Mouse (Mus musculus) stomach, embryonic 16.5 days (tissue): ENCODE data around the gene Fam198b. TPM values are rescaled to one million over a fixed set of nuclear protein-coding genes. Genes with fewer than 3 reads are reported as not detected.

Experiments used
- ATAC-seq: fragments of 200-750 bp; cut with Nextera tagmentation; 2 replicates; pipeline ENCODE4 v1.8.0; 2017; ENCODE audit warnings: moderate number of reproducible peaks, moderate TSS enrichment; ENCODE audit not compliant: insufficient read depth, low FRiP score
- H3K27ac ChIP-seq: fragments of 300-500 bp; sonication (generic); 2 replicates; pipeline ENCODE4 v1.5.1; 2014; ENCODE audit warnings: low read length
- H3K27me3 ChIP-seq: fragments of 300-500 bp; sonication (generic); 2 replicates; pipeline ENCODE4 v1.6.1; 2014; ENCODE audit warnings: low read length, control low read depth, mixed read lengths; ENCODE audit not compliant: control insufficient read depth, insufficient read depth
- H3K36me3 ChIP-seq: fragments of 300-500 bp; sonication (generic); 2 replicates; pipeline ENCODE4 v1.6.1; 2014; ENCODE audit warnings: low read length; ENCODE audit not compliant: control insufficient read depth, insufficient read depth
- H3K4me1 ChIP-seq: fragments of 300-500 bp; sonication (generic); 2 replicates; pipeline ENCODE4 v1.6.1; 2014; ENCODE audit warnings: low read length, control low read depth, mixed read lengths; ENCODE audit not compliant: control insufficient read depth, insufficient read depth
- H3K4me2 ChIP-seq: fragments of 300-500 bp; sonication (generic); 2 replicates; pipeline ENCODE4 v1.6.1; 2014; ENCODE audit warnings: low read depth, low read length, mixed read lengths
- H3K4me3 ChIP-seq: fragments of 300-500 bp; sonication (generic); replicated peaks from 2 replicates; pipeline ENCODE4 v1.5.1; 2014; ENCODE audit warnings: mild to moderate bottlenecking, low read length
- H3K9ac ChIP-seq: fragments of 300-500 bp; sonication (generic); 2 replicates; pipeline ENCODE4 v1.6.1; 2014; ENCODE audit warnings: low read length
- H3K9me3 ChIP-seq: fragments of 300-500 bp; sonication (generic); replicated peaks from 2 replicates; pipeline ENCODE4 v1.6.1; 2016; ENCODE audit warnings: low read length, control low read depth; ENCODE audit not compliant: control insufficient read depth
- WGBS: fragments of 180-500 bp; shearing (Covaris S2); extraction: QIAGEN DNeasy Blood & Tissue Kit; methylation state at CpG from one replicate; pipeline ENCODE4 v1.1.7; 2014; 5-methylcytosine and 5-hydroxymethylcytosine counted together
- polyA plus RNA-seq: library from polyadenylated mRNA; unstranded; fragments of >200 nt; fragmentation: Nextera tagmentation; extraction: Ambion mirVana; gene quantifications from 2 replicates; pipeline ENCODE4 v1.2.1, GENCODE M21; 2015

Fam198b gene
- polyA plus RNA-seq, 1 experiment from 2014 or later, result 19.5 TPM

- no peak overlapping the region for H3K27ac ChIP-seq
- H3K4me2 ChIP-seq, result no peak overlapping the region
- no peak overlapping the region for H3K9ac ChIP-seq
These were observed 41.8 kb downstream of the Fam198b start for GRCm38 (mm10) chr3:79925950-79926697.

DNA sequence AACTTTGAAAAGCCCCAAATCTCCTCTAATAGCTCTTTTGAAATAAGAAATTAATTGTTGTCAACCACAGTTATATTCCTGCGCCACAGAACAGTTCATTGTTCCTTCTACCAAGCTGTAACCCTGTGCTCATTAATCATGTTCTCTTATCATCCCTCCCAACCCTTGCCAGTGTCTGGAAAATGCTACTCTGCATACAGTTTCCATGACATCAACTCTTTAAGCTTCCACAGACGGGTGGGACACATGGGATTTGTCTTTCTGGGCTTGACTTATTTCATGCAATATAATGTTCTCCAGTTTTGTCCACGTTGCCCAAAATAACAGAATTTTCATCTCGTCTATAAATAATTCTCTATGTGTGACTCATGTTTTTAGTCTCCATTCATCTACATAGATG is 42.7 kb downstream of the Fam198b start:
- Histone ChIP-seq H3K36me3 (no peaks in the 10 kb centered on the region), H3K9ac (no peak overlapping the region), H3K9me3 (no peaks in the 10 kb centered on the region), H3K4me1 (no peaks in the 10 kb centered on the region; the same call in 1 of the 2 replicates), H3K27ac (no peak overlapping the region), H3K4me2 (no peak overlapping the region), H3K27me3 (no peaks in the 10 kb centered on the region), H3K4me3 (no peak overlapping the region)
- whole genome bisulfite sequencing, result 42% methylated on average over 4 of the region's 4 CpGs
- ATAC-seq, result peak; percentile 44; the same call in 1 of the 2 replicates

More at GRCm38 (mm10) chr3:79925950-79926697, 41.8 kb downstream of the Fam198b start:
- ATAC-seq, result no peak
- H3K27me3 ChIP-seq, result no peaks in the 10 kb centered on the region
- H3K9me3 ChIP-seq, result no peaks in the 10 kb centered on the region
- no peaks in the 10 kb centered on the region; the same call in 1 of the 2 replicates for H3K4me1 ChIP-seq
- no peaks in the 10 kb centered on the region for H3K36me3 ChIP-seq
- H3K4me3 ChIP-seq, result no peak overlapping the region
- WGBS, result 69% methylated on average over 5 of the region's 5 CpGs

DNA sequence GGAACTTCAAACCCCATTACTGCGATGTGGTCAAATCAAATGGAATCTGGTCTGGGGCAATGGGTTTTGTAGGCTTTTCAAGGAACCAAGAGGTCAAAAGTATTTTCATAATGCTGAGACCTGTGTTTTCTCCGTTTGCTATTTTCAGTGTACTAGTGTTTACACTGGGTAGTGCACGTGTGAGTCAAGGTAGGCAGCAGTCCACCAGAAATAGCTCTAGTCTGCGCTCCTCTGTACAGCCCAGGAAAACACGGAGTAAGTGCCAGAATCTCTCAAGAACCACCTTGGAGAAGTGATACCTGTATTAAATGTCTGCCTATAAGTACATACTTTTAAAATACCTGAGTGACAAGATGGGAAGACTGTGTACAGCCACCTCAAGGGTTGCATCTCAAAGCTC is 44.1 kb downstream of the Fam198b start:
- no peaks in the 10 kb centered on the region for H3K9me3 ChIP-seq
- no peak overlapping the region for H3K4me2 ChIP-seq
- no peaks in the 10 kb centered on the region for H3K27me3 ChIP-seq
- H3K27ac ChIP-seq, result no peak overlapping the region
- H3K9ac ChIP-seq, result no peak overlapping the region
- H3K4me3 ChIP-seq, result no peak overlapping the region
- WGBS, result 69% methylated on average over 5 of the region's 5 CpGs
- ATAC-seq, result no peak
- no peaks in the 10 kb centered on the region; the same call in 1 of the 2 replicates for H3K4me1 ChIP-seq
- no peaks in the 10 kb centered on the region for H3K36me3 ChIP-seq

GRCm38 (mm10) chr3:79930141-79930744 is 45.9 kb downstream of the Fam198b start:
- Histone ChIP-seq H3K9ac (no peak overlapping the region), H3K9me3 (no peaks in the 10 kb centered on the region), H3K27ac (no peak overlapping the region), H3K4me1 (no peaks in the 10 kb centered on the region; the same call in 1 of the 2 replicates), H3K36me3 (no peaks in the 10 kb centered on the region), H3K4me2 (no peak overlapping the region), H3K4me3 (no peak overlapping the region), H3K27me3 (no peaks in the 10 kb centered on the region)
- no peak for ATAC-seq
- 50% methylated on average over 7 of the region's 7 CpGs for WGBS

DNA sequence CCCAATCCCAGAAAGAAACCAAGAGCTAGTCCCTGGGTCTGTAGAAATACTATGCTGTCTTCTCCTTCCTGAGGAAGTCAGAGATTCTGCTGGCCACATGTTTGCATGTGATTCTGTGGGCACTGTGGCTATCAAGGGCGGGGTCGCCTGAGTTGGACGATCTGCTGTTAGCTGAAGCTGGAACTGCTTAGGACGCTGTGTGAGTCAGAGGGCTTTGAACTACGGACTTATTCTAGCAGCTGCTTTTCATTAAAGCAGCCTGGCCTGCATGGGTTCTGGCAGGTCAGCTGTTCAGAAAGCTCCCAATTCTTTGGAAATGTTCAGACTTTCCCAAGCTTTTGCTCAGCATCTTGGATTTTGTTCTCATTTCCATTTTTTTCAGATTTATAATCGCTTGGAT is 51.9 kb downstream of the Fam198b start:
- Histone ChIP-seq H3K36me3 (no peaks in the 10 kb centered on the region), H3K9ac (no peak overlapping the region), H3K9me3 (no peaks in the 10 kb centered on the region), H3K27ac (peak overlapping the region; percentile 71), H3K4me2 (no peak overlapping the region), H3K27me3 (no peaks in the 10 kb centered on the region), H3K4me3 (no peak overlapping the region), H3K4me1 (no peaks in the 10 kb centered on the region)
- WGBS, result 50% methylated on average over 6 of the region's 6 CpGs
- peak; percentile 75 for ATAC-seq

GRCm38 (mm10) chr3:79936730-79937447 is 52.6 kb downstream of the Fam198b start:
- no peaks in the 10 kb centered on the region for H3K36me3 ChIP-seq
- no peak for ATAC-seq
- H3K4me2 ChIP-seq, result no peak overlapping the region
- no peaks in the 10 kb centered on the region for H3K4me1 ChIP-seq
- H3K9ac ChIP-seq, result no peak overlapping the region
- H3K27ac ChIP-seq, result peak overlapping the region; percentile 71
- no peaks in the 10 kb centered on the region for H3K9me3 ChIP-seq
- H3K27me3 ChIP-seq, result no peaks in the 10 kb centered on the region
- no peak overlapping the region for H3K4me3 ChIP-seq
- 81% methylated on average over 3 of the region's 3 CpGs for WGBS

GRCm38 (mm10) chr3:79947736-79948135 is 63.4 kb downstream of the Fam198b start:
- peaks cover 2% of the 10 kb centered on the region; the same call in 1 of the 2 replicates for H3K4me1 ChIP-seq
- H3K4me2 ChIP-seq, result no peak overlapping the region
- H3K27ac ChIP-seq, result no peak overlapping the region
- 31% methylated on average over 1 of the region's 1 CpGs for WGBS
- no peak overlapping the region for H3K4me3 ChIP-seq
- H3K9ac ChIP-seq, result no peak overlapping the region
- peak; percentile 47; the same call in 1 of the 2 replicates for ATAC-seq
- H3K36me3 ChIP-seq, result no peaks in the 10 kb centered on the region
- no peaks in the 10 kb centered on the region for H3K9me3 ChIP-seq
- H3K27me3 ChIP-seq, result no peaks in the 10 kb centered on the region

GRCm38 (mm10) chr3:79948151-79948550 is 63.8 kb downstream of the Fam198b start:
- H3K9ac ChIP-seq, result no peak overlapping the region
- H3K27me3 ChIP-seq, result no peaks in the 10 kb centered on the region
- peak overlapping the region; percentile 81; the same call in 1 of the 2 replicates for H3K27ac ChIP-seq
- 47% methylated on average over 2 of the region's 2 CpGs for WGBS
- H3K4me2 ChIP-seq, result no peak overlapping the region
- no peaks in the 10 kb centered on the region for H3K36me3 ChIP-seq
- H3K4me3 ChIP-seq, result no peak overlapping the region
- ATAC-seq, result no peak
- no peaks in the 10 kb centered on the region for H3K9me3 ChIP-seq
- H3K4me1 ChIP-seq, result peaks cover 5% of the 10 kb centered on the region; the same call in 1 of the 2 replicates
